Mouse (Mus musculus) T-helper 1 cell (primary cell): Measurements from ENCODE around the gene Rab9b.

Experiments used
- in situ Hi-C: fragments of 300-600 bp; cut with MboI, MseI; formaldehyde crosslinking; loops from one replicate; pipeline ENCODE4 v1.15.1; 2025; ENCODE audit warnings: high pct_unique_total_duplicates

The Rab9b gene

DNA sequence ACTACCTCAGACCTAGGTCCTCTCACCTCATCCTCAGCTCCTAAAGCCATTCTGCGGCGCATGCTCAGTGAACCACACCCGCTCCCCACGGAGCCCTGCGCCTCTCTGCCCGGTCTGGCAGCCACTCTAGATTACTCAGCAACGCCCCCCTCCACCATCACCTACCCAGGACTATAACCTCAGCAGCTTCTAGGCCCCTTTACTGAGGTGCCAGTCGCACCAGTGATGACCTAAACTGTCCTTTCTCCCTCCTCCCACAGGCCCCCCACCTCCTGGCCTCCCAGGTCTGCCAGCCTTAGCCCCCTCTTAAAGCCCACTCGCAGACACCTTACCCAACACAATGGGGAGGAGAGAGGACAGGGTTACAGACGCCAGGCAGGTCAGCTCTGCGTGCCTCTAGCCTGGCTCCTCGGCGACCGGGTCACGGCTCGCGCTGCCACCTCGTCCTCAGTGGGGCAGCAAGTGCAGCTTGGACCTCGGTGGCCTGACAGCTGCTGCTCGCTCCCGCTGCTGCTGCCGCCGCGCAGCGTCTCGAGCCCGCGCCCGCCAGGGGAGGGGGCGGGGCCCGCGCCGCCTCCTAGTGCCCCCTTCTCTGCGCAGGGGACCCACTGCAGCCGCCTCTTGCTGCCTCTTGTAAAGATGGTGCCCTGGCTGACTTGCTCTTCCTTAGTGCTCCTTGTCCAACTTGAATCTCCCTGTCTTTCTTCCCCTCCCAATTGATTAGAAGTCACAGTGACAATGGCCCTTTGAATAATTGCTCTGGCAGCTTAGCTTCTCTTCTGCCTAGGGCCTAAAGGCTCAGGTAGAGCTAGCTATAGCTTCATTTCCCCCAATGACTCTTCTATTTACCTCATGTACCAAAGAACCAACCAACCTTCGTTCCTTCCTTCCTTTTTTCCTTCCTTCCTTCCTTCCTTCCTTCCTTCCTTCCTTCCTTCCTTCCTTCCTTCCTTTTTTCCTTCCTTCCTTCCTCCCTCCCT, at the start of gene Rab9b:
Gene Rab9b (minus strand): TSS at position 695 of the 980 bp plus-strand sequence.
- in situ Hi-C loops, result no loop called here

DNA sequence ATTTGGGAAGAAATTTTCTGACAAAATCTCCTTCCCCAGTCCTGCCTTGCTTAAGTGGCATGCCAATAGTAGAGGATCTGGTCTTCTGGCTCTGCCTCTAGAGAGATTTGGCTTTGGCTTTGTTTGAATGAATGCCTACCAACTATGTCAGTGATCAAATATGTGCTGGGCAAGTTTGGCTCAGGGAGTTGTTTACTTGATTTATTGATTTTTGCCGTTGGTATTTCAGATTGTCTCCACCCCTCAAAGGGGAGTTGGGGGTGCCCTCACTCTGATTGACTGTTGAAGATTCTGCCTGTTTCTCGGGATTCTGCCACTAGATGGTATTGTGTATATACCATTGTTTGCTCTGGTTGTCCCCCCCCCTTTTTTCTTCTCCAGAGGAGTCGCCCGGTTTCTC, 35.8 kb upstream of the Rab9b start:
- in situ Hi-C loops, result no loop called here

DNA sequence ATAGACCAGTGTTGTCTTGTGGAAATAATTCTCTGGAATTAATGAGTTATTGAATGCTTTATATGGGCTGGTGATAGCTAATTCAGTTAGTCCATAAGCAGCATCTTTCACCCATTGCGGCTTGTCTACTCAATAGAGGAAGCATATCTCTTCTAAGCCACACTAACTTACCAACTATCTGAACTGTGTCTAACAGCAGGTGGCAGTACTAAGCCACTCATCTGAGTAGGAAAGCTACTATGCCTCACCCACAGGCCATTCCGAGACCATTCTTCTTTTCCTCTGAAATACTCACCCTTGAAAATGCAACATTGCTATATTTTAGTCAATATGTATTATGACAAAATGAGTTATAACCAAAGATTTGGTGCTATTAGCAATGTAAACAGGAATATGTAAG, 27.2 kb upstream of the Rab9b start:
- in situ Hi-C loops, result no loop called here

DNA sequence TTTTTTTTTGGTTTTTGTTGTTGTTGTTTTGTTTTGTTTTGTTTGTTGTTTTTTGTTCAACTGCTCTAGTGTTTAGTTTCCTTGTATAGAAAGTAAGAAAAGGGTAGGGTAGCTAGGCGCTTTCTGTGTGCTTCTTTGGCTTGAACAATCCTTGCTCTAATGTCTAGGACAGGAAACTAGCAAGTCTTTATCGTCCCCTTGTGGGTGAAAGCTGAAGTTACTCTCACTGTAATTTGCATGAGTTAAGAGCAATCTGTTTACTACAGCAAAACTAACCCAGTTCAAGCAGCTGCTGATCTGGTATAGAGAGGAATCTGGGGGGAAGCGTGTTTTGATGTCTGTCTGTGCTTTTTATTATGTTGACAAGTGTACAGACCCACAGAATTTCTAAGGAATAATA, 18.3 kb downstream of the Rab9b start:
- in situ Hi-C loops, result no loop called here

DNA sequence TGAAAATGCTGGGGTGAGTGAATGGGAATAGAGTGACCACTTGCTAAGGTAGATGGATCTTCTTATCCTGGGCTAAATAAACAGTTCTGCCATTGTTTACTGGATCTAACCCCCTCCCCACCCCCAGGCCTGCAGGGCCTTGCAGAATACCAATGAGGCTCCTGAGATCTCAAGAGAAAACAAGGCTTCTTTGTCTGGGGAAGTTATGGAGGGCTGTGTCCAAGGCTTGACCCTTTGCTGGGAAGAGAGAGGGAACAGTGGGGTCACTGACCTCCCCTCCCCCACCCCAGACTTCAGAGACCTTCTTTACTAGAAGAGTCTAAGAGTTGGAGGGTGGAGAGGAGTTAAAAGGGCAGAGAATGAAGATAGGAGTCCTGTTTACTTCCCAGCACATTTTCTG, 39.9 kb downstream of the Rab9b start:
- in situ Hi-C loops, result no loop called here

DNA sequence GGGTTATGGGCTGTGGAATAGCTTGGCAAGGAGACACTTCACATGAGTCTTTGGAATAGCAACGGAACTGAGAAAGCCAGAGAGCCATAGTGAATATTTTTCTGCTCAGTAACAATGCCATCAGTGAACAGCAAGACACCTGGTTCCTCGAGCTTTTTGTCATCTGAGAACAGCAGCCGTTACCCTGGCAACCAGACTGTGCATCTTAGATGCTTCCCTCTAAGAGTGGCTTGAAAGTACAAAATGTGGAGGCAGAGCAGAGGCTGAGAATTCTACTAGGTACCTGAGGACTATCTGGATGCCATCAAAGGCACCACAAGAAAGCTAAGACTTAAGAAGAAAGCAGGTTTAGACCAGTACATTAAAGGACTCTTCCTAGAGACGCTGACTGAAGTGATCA, 43.5 kb downstream of the Rab9b start:
- in situ Hi-C loops, result no loop called here

DNA sequence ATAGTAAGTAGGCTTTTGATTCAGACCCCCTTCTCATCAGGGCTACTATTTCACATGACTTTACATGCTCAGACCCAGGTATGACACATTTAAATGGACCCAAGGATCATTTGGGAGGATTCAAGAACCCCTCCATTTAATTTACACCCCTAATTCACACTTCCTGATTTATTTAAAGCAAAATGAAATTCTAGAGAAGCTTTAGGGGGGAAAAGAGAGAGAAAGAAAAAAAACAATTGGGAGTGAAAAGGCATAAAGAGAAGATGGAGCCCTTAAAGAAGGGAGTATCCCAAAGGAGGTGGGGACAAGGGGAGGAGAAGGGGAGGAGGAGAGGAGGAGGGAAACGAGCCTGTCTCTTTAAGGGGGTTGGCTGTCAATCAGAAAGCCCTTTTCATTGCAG, 46.2 kb downstream of the Rab9b start, which contains the start of gene Plp1:
Gene Plp1 (plus strand): TSS at position 301 of the 400 bp plus-strand sequence.
- in situ Hi-C loops, result no loop called here

DNA sequence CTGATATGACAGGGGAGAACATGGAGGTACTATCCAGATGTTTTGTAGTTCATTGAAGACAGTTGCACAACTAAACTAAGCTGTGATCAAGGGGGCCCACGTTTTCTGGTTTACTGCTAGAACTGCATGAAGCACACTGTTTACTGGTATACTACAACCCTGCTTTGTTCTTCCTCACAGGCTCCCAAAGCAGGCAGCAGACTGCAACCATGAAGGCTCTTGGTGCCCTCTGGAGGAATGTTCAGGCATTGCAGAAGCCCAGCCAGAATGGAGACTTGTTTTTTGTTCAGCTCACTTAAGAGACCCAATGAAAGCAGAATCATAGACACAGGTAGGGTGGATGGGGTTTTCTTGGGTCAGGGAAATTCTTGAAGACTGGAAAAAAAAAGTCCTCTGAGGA, 48.3 kb downstream of the Rab9b start:
- in situ Hi-C loops, result no loop called here

DNA sequence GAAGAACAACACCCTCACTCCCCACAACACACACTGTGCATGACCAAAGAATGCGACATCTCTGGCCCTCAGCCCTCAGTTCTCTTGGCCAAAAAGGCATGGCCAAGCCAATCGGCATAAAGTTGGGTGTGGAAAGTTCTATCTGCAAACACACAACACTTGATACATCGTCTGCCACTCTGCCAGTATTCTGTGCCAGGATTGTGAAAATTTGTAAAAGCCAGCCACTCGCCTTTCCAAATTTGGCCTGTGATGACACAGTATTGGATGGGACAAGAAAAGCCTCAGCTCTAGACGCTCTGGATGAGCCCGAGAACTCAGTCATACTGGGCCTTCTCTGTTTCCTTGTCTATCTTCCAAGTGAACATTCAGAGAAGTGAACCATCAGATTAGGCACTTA, 48.8 kb downstream of the Rab9b start:
- in situ Hi-C loops, result no loop called here
